Mouse (Mus musculus) retina, postnatal 1 day (tissue): ENCODE results near the gene H2-DMb2.

Experiments used
- DNase-seq: peaks from one replicate; pipeline ENCODE4 v3.0.0-alpha.2; 2012

Gene H2-DMb2

DNA sequence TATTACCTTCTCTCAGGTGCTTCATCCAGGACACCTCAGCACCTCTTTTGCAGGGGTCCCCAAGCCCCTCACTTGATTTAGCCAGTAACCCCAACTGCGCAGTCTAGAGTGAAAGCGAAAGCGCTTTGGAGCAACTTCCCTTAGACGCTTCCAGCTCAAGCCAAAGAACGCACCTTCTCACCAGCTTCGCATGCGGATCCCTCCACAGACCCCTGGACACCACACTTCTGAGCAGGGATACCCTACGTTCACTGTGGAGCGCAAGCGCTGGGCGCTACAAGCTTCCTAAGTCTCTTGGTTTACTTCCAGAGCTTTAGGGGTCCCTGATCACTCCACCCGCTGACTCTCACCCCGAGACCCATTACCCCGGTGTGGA, 43.8 kb downstream of the H2-DMb2 start:
- no peak for DNase-seq

DNA sequence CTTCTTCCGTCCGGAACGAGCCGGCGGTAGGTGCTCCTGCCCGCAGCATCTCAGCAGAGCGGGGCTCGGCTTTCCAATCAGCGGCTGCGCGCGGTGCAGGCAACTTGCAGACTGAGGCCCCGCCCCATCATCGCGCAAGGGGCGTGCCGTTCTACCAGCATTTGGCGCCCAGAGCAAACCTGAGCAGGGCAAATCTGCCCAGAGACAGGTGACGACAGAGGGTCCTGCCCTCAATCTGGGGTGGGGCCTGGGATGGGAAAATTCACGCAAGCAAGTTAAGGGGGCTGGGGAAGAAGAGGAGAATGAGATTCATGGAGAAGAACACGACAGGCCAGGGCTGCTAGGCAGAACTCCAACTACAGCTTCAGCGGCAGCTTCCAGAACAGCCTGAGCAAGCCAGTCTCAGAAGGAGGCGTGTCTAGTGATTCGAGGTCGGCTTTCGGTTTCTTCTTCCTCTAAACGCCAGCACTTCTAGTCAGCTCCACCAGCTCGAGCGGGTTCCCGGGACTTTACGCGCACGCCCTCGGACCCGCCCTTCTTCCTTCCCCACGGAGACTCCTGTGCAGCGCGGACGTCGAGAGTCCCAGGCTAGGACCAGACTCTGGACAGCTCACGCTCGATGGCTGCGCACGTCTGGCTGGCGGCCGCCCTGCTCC, 44.3 kb downstream of the H2-DMb2 start, which contains the start of the genes Tap1 and Psmb9:
TSS of gene Tap1 (plus strand) at position 293 of the 656 bp plus-strand sequence.
TSS of gene Psmb9 (minus strand) at position 504 of the 656 bp plus-strand sequence.
- DNase-seq, result peak; percentile 92

DNA sequence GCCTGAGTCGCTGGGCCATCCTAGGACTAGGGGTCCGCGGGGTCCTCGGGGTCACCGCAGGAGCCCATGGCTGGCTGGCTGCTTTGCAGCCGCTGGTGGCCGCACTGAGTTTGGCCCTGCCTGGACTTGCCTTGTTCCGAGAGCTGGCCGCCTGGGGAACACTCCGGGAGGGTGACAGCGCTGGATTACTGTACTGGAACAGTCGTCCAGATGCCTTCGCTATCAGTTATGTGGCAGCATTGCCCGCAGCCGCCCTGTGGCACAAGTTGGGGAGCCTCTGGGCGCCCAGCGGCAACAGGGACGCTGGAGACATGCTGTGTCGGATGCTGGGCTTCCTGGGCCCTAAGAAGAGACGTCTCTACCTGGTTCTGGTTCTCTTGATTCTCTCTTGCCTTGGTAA, 44.9 kb downstream of the H2-DMb2 start:
- no peak for DNase-seq

DNA sequence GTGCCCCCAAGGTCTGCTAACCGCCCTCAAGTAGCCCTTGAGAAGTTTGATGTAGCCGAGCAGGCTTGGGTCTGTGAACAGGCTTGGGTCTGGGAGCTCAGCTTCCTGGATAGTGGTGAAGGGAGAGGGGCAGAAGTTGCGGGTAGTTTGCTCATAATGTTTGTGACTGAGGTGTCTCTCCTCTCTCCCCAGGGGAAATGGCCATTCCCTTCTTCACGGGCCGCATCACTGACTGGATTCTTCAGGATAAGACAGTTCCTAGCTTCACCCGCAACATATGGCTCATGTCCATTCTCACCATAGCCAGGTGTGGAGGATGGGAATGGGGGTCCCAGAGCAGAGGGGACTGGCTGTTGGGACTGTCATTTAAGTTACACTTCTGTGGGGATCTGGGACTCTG, 45.9 kb downstream of the H2-DMb2 start:
- DNase-seq, result no peak

DNA sequence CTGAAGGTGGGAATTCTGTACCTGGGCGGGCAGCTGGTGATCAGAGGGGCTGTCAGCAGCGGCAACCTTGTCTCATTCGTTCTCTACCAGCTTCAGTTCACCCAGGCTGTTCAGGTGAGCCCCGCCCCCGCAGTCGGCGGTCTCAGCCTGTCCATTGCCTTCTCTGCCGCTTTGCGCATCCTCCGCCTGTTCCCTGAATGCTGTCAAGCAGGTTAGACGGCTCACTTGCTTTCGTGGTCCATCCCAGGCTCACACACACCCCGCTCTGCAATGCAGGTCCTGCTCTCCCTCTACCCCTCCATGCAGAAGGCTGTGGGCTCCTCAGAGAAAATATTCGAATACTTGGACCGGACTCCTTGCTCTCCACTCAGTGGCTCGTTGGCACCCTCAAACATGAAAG, 49.7 kb downstream of the H2-DMb2 start:
- no peak for DNase-seq

DNA sequence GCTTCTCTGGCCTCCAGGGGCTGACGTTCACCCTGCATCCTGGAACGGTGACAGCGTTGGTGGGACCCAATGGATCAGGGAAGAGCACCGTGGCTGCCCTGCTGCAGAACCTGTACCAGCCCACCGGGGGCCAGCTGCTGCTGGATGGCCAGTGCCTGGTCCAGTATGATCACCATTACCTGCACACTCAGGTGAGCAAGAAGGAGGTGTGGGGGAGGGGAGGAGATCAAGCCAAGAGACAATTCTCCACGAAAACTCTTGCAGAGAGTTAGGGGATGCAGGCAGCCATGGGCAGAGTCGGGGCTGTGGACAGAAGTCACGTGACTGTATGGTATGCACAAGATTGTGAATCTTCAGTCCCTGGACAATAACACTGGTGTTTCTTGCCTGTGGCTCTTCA, 50.4 kb downstream of the H2-DMb2 start:
- DNase-seq, result no peak

DNA sequence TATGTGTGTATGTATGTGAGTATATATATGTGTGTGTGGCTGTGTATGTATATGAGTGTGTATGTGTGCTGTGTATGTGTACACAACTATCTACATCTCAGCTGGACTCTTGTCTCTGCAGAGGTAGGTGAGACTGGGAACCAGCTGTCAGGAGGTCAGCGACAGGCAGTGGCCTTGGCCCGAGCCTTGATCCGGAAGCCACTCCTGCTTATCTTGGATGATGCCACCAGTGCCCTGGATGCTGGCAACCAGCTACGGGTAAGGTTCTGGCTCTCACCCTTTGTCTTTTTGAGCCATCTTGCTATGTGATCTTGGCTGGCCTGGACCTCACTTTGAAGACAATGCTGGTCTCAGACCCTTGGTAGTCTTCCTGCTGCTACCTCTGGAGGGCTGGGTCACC, 51.6 kb downstream of the H2-DMb2 start:
- no peak for DNase-seq

DNA sequence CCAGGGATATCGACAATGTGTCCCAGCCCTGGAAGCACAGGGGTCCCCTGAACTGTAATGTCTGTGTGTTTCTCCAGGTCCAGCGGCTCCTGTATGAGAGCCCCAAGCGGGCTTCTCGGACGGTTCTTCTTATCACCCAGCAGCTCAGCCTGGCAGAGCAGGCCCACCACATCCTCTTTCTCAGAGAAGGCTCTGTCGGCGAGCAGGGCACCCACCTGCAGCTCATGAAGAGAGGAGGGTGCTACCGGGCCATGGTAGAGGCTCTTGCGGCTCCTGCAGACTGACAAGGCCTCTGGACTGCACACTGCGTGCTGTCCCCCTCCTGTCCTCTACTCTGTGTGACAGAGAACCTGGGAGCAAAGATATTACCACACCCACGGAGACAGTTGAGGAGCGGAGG, 53.4 kb downstream of the H2-DMb2 start:
- no peak for DNase-seq

DNA sequence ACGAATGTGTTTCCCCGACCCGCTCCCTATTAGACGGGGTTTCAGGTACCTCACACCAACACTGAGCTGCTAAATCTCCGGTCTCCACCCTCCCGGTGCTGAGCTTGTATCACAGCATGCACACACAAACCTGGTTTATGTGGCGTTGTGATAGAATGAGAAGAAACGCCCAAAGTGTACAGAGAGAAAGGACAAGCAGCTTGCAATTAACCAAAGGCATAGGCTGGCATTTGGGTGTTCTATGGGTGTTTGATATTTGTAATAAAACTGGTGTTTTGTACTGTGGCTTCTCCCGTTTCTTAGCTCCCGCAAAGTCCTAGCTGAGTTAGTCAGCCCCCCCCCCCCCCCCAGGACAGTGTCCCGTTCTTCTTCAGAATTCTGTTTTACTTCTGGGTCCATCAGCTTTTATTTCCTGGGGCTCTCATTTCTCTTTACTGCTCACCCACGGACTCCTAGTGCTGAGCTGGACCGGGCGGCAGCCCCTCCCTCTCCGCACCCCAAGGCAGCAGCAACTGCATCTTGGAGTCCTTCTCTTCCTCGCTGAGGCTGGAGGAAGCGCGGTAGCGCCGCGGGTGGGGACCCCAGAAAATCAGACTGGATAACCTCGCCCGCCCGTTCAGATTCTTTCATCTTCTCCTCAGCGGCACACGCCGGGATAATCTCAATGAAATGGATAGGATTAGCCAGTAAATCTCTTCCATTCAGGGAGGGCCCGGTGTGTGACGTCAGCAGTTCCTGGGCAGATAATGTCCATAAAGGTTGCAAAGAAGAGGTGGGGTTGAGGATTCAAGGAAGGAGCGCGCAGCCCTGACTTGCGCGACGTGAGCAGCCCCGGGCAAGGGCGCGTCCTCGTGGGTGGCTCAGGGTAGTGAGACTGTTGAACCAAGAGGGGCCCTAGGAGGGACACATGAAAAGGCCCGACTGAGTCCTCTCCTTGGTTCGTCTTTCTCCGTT, 54.1 kb downstream of the H2-DMb2 start, which contains the start of gene Psmb8:
TSS of gene Psmb8 (plus strand) at position 781 of the 954 bp plus-strand sequence.
- DNase-seq, result peak; percentile 91

DNA sequence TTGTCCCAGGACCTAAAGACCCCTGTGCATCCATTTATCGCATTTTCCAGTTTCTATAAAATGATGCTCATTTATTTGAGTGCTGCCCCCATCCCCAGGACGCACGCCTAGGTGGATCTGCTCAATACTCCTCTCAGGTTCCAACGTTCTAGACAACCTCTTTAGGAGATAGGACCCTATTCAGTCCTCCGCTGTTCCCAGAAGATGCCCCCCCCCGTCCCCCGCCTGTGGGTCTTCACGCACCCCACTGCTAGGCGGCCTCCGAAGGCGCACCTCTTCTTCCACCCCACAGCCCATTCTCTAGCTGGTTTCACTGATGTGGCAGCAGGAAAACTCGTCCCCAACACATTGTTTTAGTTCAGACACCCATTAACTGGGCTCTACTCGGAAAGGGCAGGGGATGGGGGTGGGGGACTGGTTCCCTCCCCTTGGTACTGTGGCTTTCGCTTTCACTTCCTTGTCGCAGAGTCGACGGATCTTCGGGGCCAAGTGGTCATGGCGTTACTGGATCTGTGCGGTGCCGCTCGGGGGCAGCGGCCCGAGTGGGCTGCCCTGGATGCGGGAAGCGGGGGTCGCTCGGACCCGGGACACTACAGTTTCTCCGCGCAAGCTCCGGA, 54.9 kb downstream of the H2-DMb2 start:
- DNase-seq, result peak; percentile 38

DNA sequence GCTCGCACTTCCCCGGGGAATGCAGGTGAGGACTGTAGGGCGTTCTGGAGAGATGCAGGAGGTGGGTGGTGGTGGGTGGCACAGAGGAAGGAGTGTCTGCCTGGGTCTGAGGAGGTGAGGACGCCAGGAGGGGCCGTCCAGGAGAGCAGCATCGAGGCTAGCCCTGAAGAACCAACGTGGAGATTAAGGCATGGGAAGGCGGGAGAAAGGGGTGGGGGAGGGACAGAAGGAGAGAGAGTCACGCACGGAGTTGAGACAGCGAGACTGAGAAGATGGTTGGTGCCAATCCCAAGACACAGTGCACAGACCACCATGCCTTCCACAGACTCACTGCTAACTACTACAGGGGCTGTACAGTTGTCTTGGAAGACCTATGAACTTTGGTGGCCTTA, 55.4 kb downstream of the H2-DMb2 start:
- no peak for DNase-seq

DNA sequence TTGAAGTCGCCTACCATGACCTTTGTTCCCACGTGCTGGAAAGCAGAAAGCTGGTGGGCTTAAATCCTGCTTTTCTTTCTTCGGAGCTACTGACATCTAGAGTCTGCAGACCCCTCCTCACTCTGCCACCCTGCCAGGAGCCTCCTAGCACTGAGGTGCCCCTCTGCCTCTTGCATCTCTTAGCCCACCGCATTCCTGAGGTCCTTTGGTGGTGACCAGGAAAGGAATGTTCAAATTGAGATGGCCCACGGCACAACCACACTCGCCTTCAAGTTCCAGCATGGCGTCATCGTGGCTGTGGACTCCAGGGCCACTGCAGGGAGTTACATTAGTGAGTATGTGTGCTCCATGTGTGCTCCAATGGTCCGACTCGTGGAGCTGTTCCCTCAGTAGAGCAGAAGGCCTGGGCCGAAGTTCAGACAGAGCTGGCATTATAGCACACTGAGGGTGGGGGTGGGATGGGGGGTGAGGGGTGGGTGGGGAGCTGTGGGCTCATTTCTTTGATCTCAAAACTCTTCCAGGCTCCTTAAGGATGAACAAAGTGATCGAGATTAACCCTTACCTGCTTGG, 56.0 kb downstream of the H2-DMb2 start:
- no peak for DNase-seq

DNA sequence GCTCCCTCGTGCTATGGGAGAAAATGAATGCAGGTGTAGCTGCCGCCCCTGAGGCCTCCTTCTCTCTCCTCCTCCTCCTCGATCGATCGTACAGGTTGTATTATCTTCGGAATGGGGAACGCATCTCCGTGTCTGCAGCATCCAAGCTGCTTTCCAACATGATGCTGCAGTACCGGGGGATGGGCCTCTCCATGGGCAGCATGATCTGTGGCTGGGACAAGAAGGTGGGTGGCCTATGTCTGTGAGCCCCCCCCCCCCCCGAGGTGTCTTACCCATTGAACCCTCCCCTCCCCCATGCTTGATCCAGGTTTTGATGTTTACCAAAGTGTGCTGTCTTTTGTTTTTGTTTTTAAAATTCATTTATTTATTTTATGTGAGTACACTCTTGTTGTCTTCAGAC, 56.9 kb downstream of the H2-DMb2 start:
- no peak for DNase-seq

DNA sequence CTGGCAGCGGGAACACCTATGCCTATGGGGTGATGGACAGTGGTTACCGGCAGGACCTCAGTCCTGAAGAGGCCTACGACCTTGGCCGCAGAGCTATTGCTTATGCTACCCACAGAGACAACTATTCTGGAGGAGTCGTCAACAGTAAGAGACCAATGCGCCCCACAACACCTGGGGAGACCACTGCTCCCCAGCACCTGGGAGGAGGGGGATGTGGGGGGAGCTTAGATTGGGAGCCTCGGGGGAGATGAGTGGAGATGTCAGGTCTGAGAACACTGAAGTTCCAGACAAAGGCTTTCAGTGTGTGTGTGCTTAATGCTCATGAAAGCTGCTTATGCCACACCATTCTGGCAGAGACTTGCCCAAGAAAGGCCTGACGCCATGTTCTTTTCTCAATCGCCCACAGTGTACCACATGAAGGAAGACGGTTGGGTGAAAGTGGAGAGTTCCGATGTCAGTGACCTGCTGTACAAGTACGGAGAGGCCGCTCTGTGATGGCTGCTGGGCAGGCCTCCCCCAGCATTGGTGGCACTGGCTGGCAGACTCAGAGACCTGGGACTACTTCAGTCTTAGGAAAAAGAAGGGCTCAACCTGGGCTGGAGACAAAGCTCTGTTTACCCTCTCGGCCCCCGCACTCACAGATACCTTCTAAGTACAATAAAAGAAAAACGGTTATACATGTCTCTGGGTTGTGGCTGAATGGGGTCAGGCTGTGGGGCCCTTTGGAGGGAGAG, 57.8 kb downstream of the H2-DMb2 start:
- DNase-seq, result no peak
